Mouse (Mus musculus) ES-E14 (cell line): Measurements from ENCODE around the gene Ccdc9b.

Experiments used
- MAFK ChIP-seq: IDR thresholded peaks from 2 replicates; pipeline ENCODE4 v1.6.1; 2014; ENCODE audit warnings: mild to moderate bottlenecking, low read depth, low read length, inconsistent platforms; ENCODE audit not compliant: insufficient read depth
- ZC3H11A ChIP-seq: IDR thresholded peaks from 2 replicates; pipeline ENCODE4 v1.6.1; 2012; ENCODE audit warnings: low read depth, mild to moderate bottlenecking, inconsistent platforms, low read length, borderline replicate concordance

GRCm38 (mm10) chr2:118805756-118806155 is 43.3 kb upstream of the Ccdc9b start:
- no peak for TF ChIP-seq MAFK
- TF ChIP-seq ZC3H11A: no peak
